ENCODE assay signal across 18 mouse cellular contexts in the genomic region with DNA sequence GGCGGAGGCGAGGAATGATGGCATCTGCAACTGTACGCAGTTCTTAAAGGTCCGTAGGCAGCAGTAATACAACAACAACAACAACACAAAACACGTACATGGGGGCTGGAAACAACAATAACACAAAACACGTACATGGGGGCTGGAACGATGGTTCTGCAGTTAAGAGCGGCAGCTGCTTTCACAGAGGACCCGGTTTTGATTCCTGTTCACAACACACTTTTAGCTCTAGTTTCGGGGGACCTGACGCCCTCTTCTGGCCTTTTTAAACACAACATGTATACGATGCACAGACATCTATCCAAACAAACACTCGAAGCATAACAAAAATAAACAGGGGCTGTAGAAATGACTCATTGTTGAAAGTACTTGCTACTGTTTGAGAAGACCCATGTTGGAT.
A peak's percentile ranks its signal among the peaks of the same experiment; 100 is the strongest.
DNase-seq lines count a peak whose midpoint lies in the region; ATAC-seq and TF ChIP-seq lines count a peak whose summit lies in the region.
"Had no signal": no experiment of that assay in that cellular context is flagged by ENCODE, and none has a peak within 500 bp of the region (broad histone marks: within the 10 kb centered on the region; RNA-seq: fewer than 3 reads in every experiment).

No protein-coding gene starts in this region.

- DNase-seq in cerebellum, adult 2 months = no peak
- no peak for DNase-seq in cerebellum, adult 9-10 months
- no peak for DNase-seq in layer of hippocampus, adult 2 months (ENCODE audit: low spot score in 2 of 2)
- DNase-seq in layer of hippocampus, adult 18-20 months (ENCODE audit: low spot score in 2 of 2) = no peak
- DNase-seq in induced T-regulatory cell, adult 2 months (ENCODE audit: low read depth) = peak; percentile 14
- DNase-seq: cerebellum, postnatal 25 days; kidney, adult 18-20 months; kidney, postnatal 36 days; lung, adult 2 months; thymus, postnatal 36 days had no signal

- no peak overlapping the region for H3K4me3 ChIP-seq in cerebellum, adult 2 months (replicated peaks; ENCODE audit: insufficient read depth, low read depth, low read length)
- H3K4me3 ChIP-seq in layer of hippocampus, adult 2 months = no peak overlapping the region
- H3K4me3 ChIP-seq in E14TG2a.4 (replicated peaks; ENCODE audit: low read length) = peak overlapping the region; percentile 46; the same call in 1 of the 2 replicates
- H3K4me3 ChIP-seq in forebrain, embryonic 15.5 days = no peak overlapping the region
- H3K4me3 ChIP-seq: embryonic facial prominence, embryonic 10.5 days; forebrain, embryonic 13.5 days; heart, embryonic 13.5 days had no signal

- no peak for ATAC-seq in monocyte, adult 5-6 weeks (replicated peaks; ENCODE audit: insufficient number of reproducible peaks, low FRiP score, low TSS enrichment, poor library complexity, severe bottlenecking)
- no peak for ATAC-seq in forebrain, embryonic 15.5 days (replicated peaks)
- ATAC-seq: forebrain, embryonic 13.5 days; Patski had no signal

- no peaks in the 10 kb centered on the region for H3K36me3 ChIP-seq in E14TG2a.4 (ENCODE audit: insufficient read depth, low read length)
- no peaks in the 10 kb centered on the region for H3K36me3 ChIP-seq in forebrain, embryonic 15.5 days

- no peak overlapping the region for H3K27ac ChIP-seq in cerebellum, adult 2 months (ENCODE audit: insufficient read depth, low read length)
- H3K27ac ChIP-seq in layer of hippocampus, adult 2 months = no peak overlapping the region
- no peak overlapping the region for H3K27ac ChIP-seq in forebrain, embryonic 15.5 days (replicated peaks)
- H3K27ac ChIP-seq: embryonic facial prominence, embryonic 10.5 days; forebrain, embryonic 13.5 days; heart, embryonic 13.5 days; macrophage had no signal

- H3K27me3 ChIP-seq in cerebellum, adult 2 months (ENCODE audit: control insufficient read depth, insufficient read depth, low read length) = no peaks in the 10 kb centered on the region
- no peaks in the 10 kb centered on the region for H3K27me3 ChIP-seq in E14TG2a.4 (ENCODE audit: insufficient read depth, low read length)
- H3K27me3 ChIP-seq in forebrain, embryonic 15.5 days = no peaks in the 10 kb centered on the region
- H3K27me3 ChIP-seq: forebrain, embryonic 13.5 days; heart, embryonic 13.5 days; Patski had no signal

- H3K4me2 ChIP-seq in forebrain, embryonic 15.5 days (replicated peaks) = no peak overlapping the region
- H3K4me2 ChIP-seq: forebrain, embryonic 13.5 days; heart, embryonic 13.5 days had no signal

- 0 out of 2 replicates have a peak, but pooled peaks cover 7% of the 10 kb centered on the region for H3K9me3 ChIP-seq in E14TG2a.4 (ENCODE audit: low read length)
- H3K9me3 ChIP-seq in forebrain, embryonic 15.5 days = no peaks in the 10 kb centered on the region
- H3K9me3 ChIP-seq: embryonic facial prominence, embryonic 10.5 days; forebrain, embryonic 13.5 days; heart, embryonic 13.5 days had no signal

- WGBS in cerebellum, adult 2 months = 73% methylated on average over 13 of the region's 13 CpGs
- WGBS in forebrain, embryonic 15.5 days = 80% methylated on average over 13 of the region's 13 CpGs

- no peak for TF ChIP-seq POLR2A in cerebellum, adult 2 months (IDR thresholded peaks at IDR 0.05; ENCODE audit: borderline replicate concordance, insufficient read depth, low read length)

- TF ChIP-seq CTCF in cerebellum, adult 2 months (IDR thresholded peaks at IDR 0.05; ENCODE audit: borderline replicate concordance, insufficient read depth, low read depth, low read length) = 0 out of 2 replicates have a peak, but pooled peaks have one; percentile 7
- 0 out of 2 replicates have a peak, but pooled peaks have one; percentile 6 for TF ChIP-seq CTCF in layer of hippocampus, adult 2 months (conservative IDR thresholded peaks at IDR 0.05)
- peak; percentile 37 for TF ChIP-seq CTCF in E14TG2a.4 (conservative IDR thresholded peaks at IDR 0.05; ENCODE audit: low read length)

- H3K4me1 ChIP-seq in cerebellum, adult 2 months (ENCODE audit: control insufficient read depth, insufficient read depth, low read length) = no peaks in the 10 kb centered on the region
- peaks cover 11% of the 10 kb centered on the region for H3K4me1 ChIP-seq in E14TG2a.4 (replicated peaks; ENCODE audit: low read depth, low read length)
- H3K4me1 ChIP-seq in forebrain, embryonic 15.5 days = no peaks in the 10 kb centered on the region
- H3K4me1 ChIP-seq: embryonic facial prominence, embryonic 10.5 days; forebrain, embryonic 13.5 days had no signal

- H3K9ac ChIP-seq in forebrain, embryonic 15.5 days (replicated peaks) = no peak overlapping the region
- H3K9ac ChIP-seq: forebrain, embryonic 13.5 days; heart, embryonic 13.5 days had no signal
